Mouse (Mus musculus) embryonic facial prominence, embryonic 12.5 days (tissue): ENCODE data around the gene Fam166b. TPM values are rescaled to one million over a fixed set of nuclear protein-coding genes. Genes with fewer than 3 reads are reported as not detected.
A peak's percentile ranks its signal among the peaks of the same experiment; 100 is the strongest.

Experiments used
- ATAC-seq: fragments of 200-750 bp; cut with Nextera tagmentation; 2 replicates; pipeline ENCODE4 v1.8.0; 2017; ENCODE audit not compliant: insufficient number of reproducible peaks, insufficient read depth, low FRiP score, low TSS enrichment
- H3K27ac ChIP-seq: fragments of 300-500 bp; sonication (generic); 2 replicates; pipeline ENCODE4 v1.5.1; 2016; ENCODE audit warnings: mild to moderate bottlenecking
- H3K27me3 ChIP-seq: fragments of 300-500 bp; sonication (generic); 2 replicates; pipeline ENCODE4 v1.6.1; 2016; ENCODE audit warnings: mild to moderate bottlenecking, moderate library complexity
- H3K36me3 ChIP-seq: fragments of 300-500 bp; sonication (generic); 2 replicates; pipeline ENCODE4 v1.6.1; 2016; ENCODE audit warnings: mild to moderate bottlenecking
- H3K4me1 ChIP-seq: fragments of 300-500 bp; sonication (generic); 2 replicates; pipeline ENCODE4 v1.6.1; 2016
- H3K4me2 ChIP-seq: fragments of 300-500 bp; sonication (generic); replicated peaks from 2 replicates; pipeline ENCODE4 v1.6.1; 2016; ENCODE audit warnings: mild to moderate bottlenecking, moderate library complexity
- H3K4me3 ChIP-seq: fragments of 300-500 bp; sonication (generic); 2 replicates; pipeline ENCODE4 v1.5.1; 2016; ENCODE audit warnings: mild to moderate bottlenecking
- H3K9ac ChIP-seq: fragments of 300-500 bp; sonication (generic); 2 replicates; pipeline ENCODE4 v1.6.1; 2016; ENCODE audit warnings: mild to moderate bottlenecking, moderate library complexity
- H3K9me3 ChIP-seq: fragments of 300-500 bp; sonication (generic); 2 replicates; pipeline ENCODE4 v1.6.1; 2016; ENCODE audit warnings: mild to moderate bottlenecking, moderate library complexity
- WGBS: fragments of 180-500 bp; shearing (Covaris S2); methylation state at CpG from one replicate; pipeline ENCODE4 v1.1.7; 2016; 5-methylcytosine and 5-hydroxymethylcytosine counted together
- polyA plus RNA-seq: library from polyadenylated mRNA; unstranded; fragments of >200 nt; fragmentation: Nextera tagmentation; extraction: Ambion mirVana; gene quantifications from 2 replicates; pipeline ENCODE4 v1.2.1, GENCODE M21; 2016

The Fam166b gene
- polyA plus RNA-seq, 1 experiment from 2014 or later = 0.27 TPM

- ATAC-seq = no peak
- Histone ChIP-seq H3K4me3 (no peak overlapping the region), H3K4me1 (peaks cover 26% of the 10 kb centered on the region), H3K4me2 (peak overlapping the region; percentile 4; the same call in 1 of the 2 replicates), H3K9ac (0 out of 2 replicates have a peak overlapping the region, but pooled peaks have one; percentile 8), H3K27me3 (peaks cover 70% of the 10 kb centered on the region), H3K36me3 (peaks cover 40% of the 10 kb centered on the region), H3K9me3 (no peaks in the 10 kb centered on the region), H3K27ac (no peak overlapping the region)
- WGBS = 22% methylated on average over 22 of the region's 23 CpGs
These were observed 1.3 kb downstream of the Fam166b start for GRCm38 (mm10) chr4:43427501-43428179.

- Histone ChIP-seq H3K9ac (no peak overlapping the region), H3K4me1 (peaks cover 26% of the 10 kb centered on the region), H3K36me3 (peaks cover 51% of the 10 kb centered on the region), H3K4me2 (no peak overlapping the region), H3K27me3 (peaks cover 70% of the 10 kb centered on the region), H3K4me3 (no peak overlapping the region), H3K27ac (no peak overlapping the region), H3K9me3 (no peaks in the 10 kb centered on the region)
- ATAC-seq = no peak
- 45% methylated on average over 10 of the region's 10 CpGs for WGBS
These were observed 2.4 kb downstream of the Fam166b start for GRCm38 (mm10) chr4:43426487-43426886.

GRCm38 (mm10) chr4:43425648-43426380 lies 3.1 kb downstream of the Fam166b start:
- peaks cover 55% of the 10 kb centered on the region for H3K36me3 ChIP-seq
- peaks cover 26% of the 10 kb centered on the region for H3K4me1 ChIP-seq
- ATAC-seq = peak; percentile 26; the same call in 1 of the 2 replicates
- H3K4me3 ChIP-seq = peak overlapping the region; percentile 3; the same call in 1 of the 2 replicates
- H3K27ac ChIP-seq = no peak overlapping the region
- H3K4me2 ChIP-seq = peak overlapping the region; percentile 30
- H3K9me3 ChIP-seq = no peaks in the 10 kb centered on the region
- WGBS = 25% methylated on average over 31 of the region's 31 CpGs
- H3K9ac ChIP-seq = 0 out of 2 replicates have a peak overlapping the region, but pooled peaks have one; percentile 29
- peaks cover 70% of the 10 kb centered on the region for H3K27me3 ChIP-seq

GRCm38 (mm10) chr4:43425197-43425596 lies 3.7 kb downstream of the Fam166b start:
- 0 out of 2 replicates have a peak overlapping the region, but pooled peaks have one; percentile 29 for H3K9ac ChIP-seq
- 25% methylated on average over 14 of the region's 14 CpGs for WGBS
- no peak overlapping the region for H3K27ac ChIP-seq
- peaks cover 66% of the 10 kb centered on the region for H3K27me3 ChIP-seq
- H3K4me2 ChIP-seq = peak overlapping the region; percentile 30; the same call in 1 of the 2 replicates
- no peak for ATAC-seq
- peaks cover 26% of the 10 kb centered on the region for H3K4me1 ChIP-seq
- H3K9me3 ChIP-seq = no peaks in the 10 kb centered on the region
- H3K36me3 ChIP-seq = peaks cover 55% of the 10 kb centered on the region
- peak overlapping the region; percentile 3; the same call in 1 of the 2 replicates for H3K4me3 ChIP-seq

GRCm38 (mm10) chr4:43424072-43424471 lies 4.9 kb downstream of the Fam166b start:
- Histone ChIP-seq H3K9ac (no peak overlapping the region), H3K4me1 (peaks cover 30% of the 10 kb centered on the region), H3K27me3 (peaks cover 59% of the 10 kb centered on the region), H3K4me2 (no peak overlapping the region), H3K9me3 (no peaks in the 10 kb centered on the region), H3K27ac (no peak overlapping the region), H3K4me3 (no peak overlapping the region), H3K36me3 (peaks cover 55% of the 10 kb centered on the region)
- WGBS = 83% methylated on average over 9 of the region's 9 CpGs
- ATAC-seq = no peak

- H3K9me3 ChIP-seq = no peaks in the 10 kb centered on the region
- peaks cover 25% of the 10 kb centered on the region for H3K4me1 ChIP-seq
- no peak overlapping the region for H3K4me2 ChIP-seq
- H3K27me3 ChIP-seq = peaks cover 52% of the 10 kb centered on the region
- no peak overlapping the region for H3K27ac ChIP-seq
- H3K9ac ChIP-seq = no peak overlapping the region
- no peak for ATAC-seq
- 89% methylated on average over 20 of the region's 20 CpGs for WGBS
- no peak overlapping the region for H3K4me3 ChIP-seq
- peaks cover 55% of the 10 kb centered on the region for H3K36me3 ChIP-seq
These were observed 5.5 kb downstream of the Fam166b start for GRCm38 (mm10) chr4:43423267-43423934.

GRCm38 (mm10) chr4:43421632-43422240 lies 7.2 kb downstream of the Fam166b start:
- Histone ChIP-seq H3K4me1 (peaks cover 12% of the 10 kb centered on the region), H3K27ac (no peak overlapping the region), H3K9me3 (no peaks in the 10 kb centered on the region), H3K27me3 (peaks cover 35% of the 10 kb centered on the region), H3K4me3 (no peak overlapping the region), H3K9ac (no peak overlapping the region), H3K36me3 (peaks cover 61% of the 10 kb centered on the region), H3K4me2 (no peak overlapping the region)
- ATAC-seq = no peak
- WGBS = 78% methylated on average over 28 of the region's 28 CpGs

GRCm38 (mm10) chr4:43420305-43420704 lies 8.6 kb downstream of the Fam166b start:
- Histone ChIP-seq H3K9ac (no peak overlapping the region), H3K4me1 (peaks cover 8% of the 10 kb centered on the region), H3K27ac (no peak overlapping the region), H3K4me2 (no peak overlapping the region), H3K4me3 (no peak overlapping the region), H3K36me3 (peaks cover 62% of the 10 kb centered on the region), H3K27me3 (peaks cover 21% of the 10 kb centered on the region), H3K9me3 (no peaks in the 10 kb centered on the region; the same call in 1 of the 2 replicates)
- WGBS = 5% methylated on average over 6 of the region's 6 CpGs
- ATAC-seq = no peak

- Histone ChIP-seq H3K9ac (no peak overlapping the region), H3K4me3 (no peak overlapping the region), H3K36me3 (peaks cover 62% of the 10 kb centered on the region), H3K27ac (no peak overlapping the region), H3K4me2 (no peak overlapping the region), H3K9me3 (no peaks in the 10 kb centered on the region; the same call in 1 of the 2 replicates), H3K27me3 (peaks cover 16% of the 10 kb centered on the region), H3K4me1 (peaks cover 5% of the 10 kb centered on the region)
- ATAC-seq = no peak
- WGBS = 61% methylated on average over 9 of the region's 9 CpGs
These were observed 9.1 kb downstream of the Fam166b start for GRCm38 (mm10) chr4:43419801-43420281.

- 52% methylated on average over 15 of the region's 15 CpGs for WGBS
- Histone ChIP-seq H3K9me3 (no peaks in the 10 kb centered on the region; the same call in 1 of the 2 replicates), H3K9ac (no peak overlapping the region), H3K4me3 (no peak overlapping the region), H3K27me3 (peaks cover 9% of the 10 kb centered on the region), H3K4me2 (no peak overlapping the region), H3K4me1 (peaks cover 5% of the 10 kb centered on the region), H3K27ac (0 out of 2 replicates have a peak overlapping the region, but pooled peaks have one; percentile 19), H3K36me3 (peaks cover 61% of the 10 kb centered on the region)
- no peak for ATAC-seq
These were observed 9.8 kb downstream of the Fam166b start for GRCm38 (mm10) chr4:43418973-43419656.
